19 mouse cellular contexts compared by ENCODE assay signal in genomic region chr6:92569283-92569682, GRCm38 (mm10).
A peak's percentile ranks its signal among the peaks of the same experiment; 100 is the strongest.
DNase-seq lines count a peak whose midpoint lies in the region; ATAC-seq lines count a peak whose summit lies in the region.
"Had no signal": no experiment of that assay in that cellular context is flagged by ENCODE, and none has a peak within 500 bp of the region (broad histone marks: within the 10 kb centered on the region; RNA-seq: fewer than 3 reads in every experiment).

No protein-coding gene starts in this region.

- ATAC-seq in neural tube, embryonic 15.5 days (ENCODE audit: low FRiP score), result no peak
- ATAC-seq: hindbrain, postnatal 0 days; intestine, postnatal 0 days had no signal

- H3K9me3 ChIP-seq in neural tube, embryonic 15.5 days (replicated peaks), result no peaks in the 10 kb centered on the region
- H3K9me3 ChIP-seq: forebrain, embryonic 12.5 days; limb, embryonic 15.5 days; liver, embryonic 15.5 days had no signal

- H3K4me1 ChIP-seq in neural tube, embryonic 15.5 days, result peaks cover 19% of the 10 kb centered on the region
- H3K4me1 ChIP-seq: limb, embryonic 15.5 days; liver, embryonic 15.5 days had no signal

- H3K4me2 ChIP-seq in neural tube, embryonic 15.5 days, result no peak overlapping the region
- H3K4me2 ChIP-seq: forebrain, embryonic 12.5 days; heart, embryonic 11.5 days; limb, embryonic 15.5 days; liver, embryonic 15.5 days; midbrain, embryonic 11.5 days had no signal

- no peak overlapping the region for H3K9ac ChIP-seq in neural tube, embryonic 15.5 days (replicated peaks)
- H3K9ac ChIP-seq: forebrain, embryonic 12.5 days; limb, embryonic 15.5 days; liver, embryonic 15.5 days had no signal

- no peaks in the 10 kb centered on the region for H3K27me3 ChIP-seq in neural tube, embryonic 15.5 days (replicated peaks)
- H3K27me3 ChIP-seq: forebrain, embryonic 12.5 days; limb, embryonic 15.5 days; liver, embryonic 15.5 days had no signal

- 25% methylated on average over 4 of the region's 4 CpGs for WGBS in neural tube, embryonic 15.5 days

- intact Hi-C loops in left cerebral cortex, postnatal 4 days (cut with DNase I), result no loop called here

- H3K27ac ChIP-seq in neural tube, embryonic 15.5 days (replicated peaks), result peak overlapping the region; percentile 58
- H3K27ac ChIP-seq: limb, embryonic 15.5 days; liver, embryonic 15.5 days had no signal

- H3K4me3 ChIP-seq in neural tube, embryonic 15.5 days (replicated peaks), result no peak overlapping the region
- H3K4me3 ChIP-seq: forebrain, embryonic 12.5 days; limb, embryonic 15.5 days; liver, embryonic 15.5 days had no signal

- DNase-seq in heart, adult 11 months, result peak; percentile 76
- no peak for DNase-seq in heart, adult 18-20 months
- DNase-seq in left cerebral cortex, adult 18-20 months (ENCODE audit: low spot score in 2 of 2), result peak; percentile 51 to 70
- no peak for DNase-seq in left cerebral cortex, postnatal 4 days
- peak; percentile 3 for DNase-seq in R1 (ENCODE audit: low read depth, low spot score)
- DNase-seq in gastrocnemius, adult 18-20 months (ENCODE audit: low spot score), result no peak
- DNase-seq: adrenal gland, postnatal 36 days; cerebellum, adult 2 months; heart, postnatal 10 days; thymus, postnatal 36 days had no signal

- H3K36me3 ChIP-seq in neural tube, embryonic 15.5 days, result no peaks in the 10 kb centered on the region
- H3K36me3 ChIP-seq: forebrain, embryonic 12.5 days; G1E; limb, embryonic 15.5 days; liver, embryonic 15.5 days had no signal

Comparison
In these comparisons a context has a peak if more than half of its experiments do, and no peak if none do; other contexts are left out.
1. DNase-seq: peak in heart, adult 11 months (single experiment), left cerebral cortex, adult 18-20 months (2 of 2) and R1 (single experiment); none in heart, adult 18-20 months (0 of 2), left cerebral cortex, postnatal 4 days (single experiment) and gastrocnemius, adult 18-20 months (single experiment).